Mouse (Mus musculus) thymus, postnatal 0 days (tissue): ENCODE measurements at regions not wholly inside any gene's neighbourhood (a gene's known extent, or its start where the extent isn't known, plus 50 kb on each side); places are given as distances from the start of the nearest gene placed in this dataset.

Experiments
- DNase-seq: peaks from one replicate; pipeline ENCODE4 v3.0.0-alpha.2; 2015; ENCODE audit warnings: low spot score

DNA sequence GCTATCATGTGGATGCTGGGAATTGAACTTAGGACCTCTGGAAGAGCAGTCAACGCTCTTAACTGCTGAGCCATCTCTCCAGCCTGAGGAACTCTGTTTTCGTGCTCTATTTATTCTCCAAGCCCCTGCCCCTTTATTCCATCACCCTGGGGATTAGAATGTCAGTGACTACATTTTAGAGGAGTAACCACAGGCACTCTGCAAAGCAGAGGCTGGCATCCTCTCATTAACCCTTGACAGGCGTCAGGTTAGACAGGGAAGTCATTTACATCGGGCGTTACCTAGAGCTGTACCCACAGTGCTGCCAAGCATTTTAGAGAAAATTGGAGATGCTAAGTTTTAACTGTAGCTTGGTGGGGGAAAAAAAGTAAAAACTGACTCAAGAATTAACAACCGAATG is 105.4 kb upstream of the Krr1 start:
- no peak for DNase-seq

DNA sequence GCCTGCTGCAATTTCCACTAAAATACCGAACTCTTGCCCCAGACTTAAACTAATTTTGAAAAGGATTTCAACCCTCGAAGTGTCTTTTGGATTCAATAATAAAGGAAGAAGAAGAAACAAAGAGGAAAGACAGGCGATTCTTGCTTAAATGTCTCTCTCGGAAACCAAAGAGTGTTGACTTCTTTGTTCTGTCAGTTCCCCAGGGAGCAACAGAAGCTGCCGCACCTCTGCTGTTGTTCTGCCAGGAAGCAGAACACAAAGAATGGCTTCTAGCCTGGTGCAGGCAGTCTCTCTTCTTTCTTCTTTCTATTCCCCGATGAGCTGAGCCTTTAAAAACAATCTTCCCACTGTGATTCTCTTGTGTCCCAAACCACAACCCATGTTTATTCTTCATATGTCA is 104.9 kb upstream of the Krr1 start:
- no peak for DNase-seq

DNA sequence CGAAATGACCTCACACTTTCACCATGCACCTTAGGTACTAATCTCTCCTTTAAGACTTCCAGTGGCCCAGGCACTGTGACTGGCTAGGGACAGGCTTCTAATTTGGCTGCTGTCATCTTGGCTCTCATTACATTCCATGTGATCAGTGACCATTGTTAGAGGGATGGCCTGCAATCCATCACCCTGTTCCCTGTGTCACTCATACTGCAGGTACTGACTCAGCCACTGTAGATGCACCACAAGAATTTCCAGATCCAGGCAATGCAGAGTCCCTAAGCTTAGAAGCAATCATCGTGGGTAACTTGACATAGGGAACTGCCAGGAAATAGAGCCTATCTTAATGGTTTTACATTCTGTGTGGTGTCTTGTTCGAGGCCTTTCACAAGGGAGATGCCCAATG is 92.1 kb upstream of the Krr1 start:
- DNase-seq, result no peak

DNA sequence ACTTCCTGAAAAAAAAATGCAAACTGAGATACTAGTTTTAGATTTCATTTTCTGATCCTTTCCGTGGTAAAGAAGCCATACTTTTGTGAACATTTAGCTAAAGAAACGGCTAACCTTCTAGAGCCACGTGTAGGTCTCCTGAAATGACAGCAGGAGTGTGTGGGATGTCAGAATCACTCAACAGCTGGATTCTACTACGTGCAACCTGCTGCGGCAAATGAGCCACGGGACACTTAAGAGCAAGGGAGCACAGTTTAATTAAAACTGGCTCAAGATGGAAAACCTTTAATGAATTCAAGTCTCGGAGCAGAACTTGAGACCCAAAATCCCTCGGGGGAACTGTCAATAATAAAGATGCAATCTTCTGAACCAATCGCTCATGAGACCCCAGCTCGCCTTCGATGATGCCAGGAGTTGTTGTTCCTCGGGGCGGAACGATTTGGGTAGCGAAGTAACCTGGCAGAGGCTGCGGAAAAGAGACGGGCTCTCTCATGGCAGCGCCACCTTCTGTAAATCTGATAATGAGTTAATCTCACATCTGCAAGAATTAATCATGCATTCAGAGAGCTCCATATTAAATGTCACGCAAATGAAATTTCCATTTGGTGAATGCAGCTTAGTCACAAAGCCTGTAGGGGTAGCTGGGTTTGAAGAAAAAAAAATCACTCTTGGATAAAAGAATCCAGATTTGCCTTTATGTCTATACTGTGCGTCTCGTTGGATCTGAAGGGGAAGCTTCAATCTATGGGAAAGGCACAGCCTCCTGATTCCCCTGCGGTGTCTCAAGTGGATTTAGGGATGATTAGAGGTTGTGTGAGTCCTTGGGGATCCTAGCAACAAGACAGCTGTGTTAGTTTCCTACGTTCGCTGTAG is 90.9 kb upstream of the Krr1 start:
- no peak for DNase-seq

DNA sequence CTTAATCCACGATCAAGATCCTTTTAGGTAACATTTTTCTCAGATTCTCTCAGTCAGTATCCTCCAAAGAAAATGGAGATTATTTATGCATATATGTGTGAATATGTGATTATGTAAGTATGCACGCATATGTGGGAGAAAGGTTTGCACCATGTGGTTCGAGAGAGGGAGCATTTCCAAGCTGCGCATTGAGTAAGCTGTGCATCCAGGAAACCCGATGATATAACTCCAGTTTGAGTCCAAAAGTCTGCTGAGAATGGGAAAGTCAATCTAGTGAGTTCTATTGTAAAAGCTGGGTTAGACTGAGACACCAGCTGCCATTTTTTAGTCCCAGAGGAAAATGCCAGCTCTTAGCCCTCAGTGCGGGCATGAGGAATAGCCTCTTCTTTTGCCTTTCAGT is 89.9 kb upstream of the Krr1 start:
- no peak for DNase-seq

DNA sequence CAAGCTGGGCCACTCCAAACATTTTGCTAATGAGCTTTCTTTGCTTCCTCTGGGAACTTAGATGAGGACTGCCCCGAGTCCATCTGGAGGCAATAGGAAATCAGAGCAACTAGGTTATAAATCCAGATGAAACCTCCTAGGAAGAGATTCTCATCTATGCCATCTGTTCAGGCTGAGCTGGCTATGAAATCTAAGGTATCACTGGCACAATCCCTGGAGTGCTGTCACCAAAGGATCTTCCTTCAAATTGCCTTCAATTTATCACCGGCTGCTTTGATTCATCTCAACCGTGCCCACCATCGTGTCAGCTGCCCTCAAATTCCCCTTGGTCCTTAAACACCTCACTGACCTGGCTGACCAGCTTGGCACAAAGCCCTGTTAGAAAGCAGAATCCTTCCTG is 87.8 kb upstream of the Krr1 start:
- no peak for DNase-seq

DNA sequence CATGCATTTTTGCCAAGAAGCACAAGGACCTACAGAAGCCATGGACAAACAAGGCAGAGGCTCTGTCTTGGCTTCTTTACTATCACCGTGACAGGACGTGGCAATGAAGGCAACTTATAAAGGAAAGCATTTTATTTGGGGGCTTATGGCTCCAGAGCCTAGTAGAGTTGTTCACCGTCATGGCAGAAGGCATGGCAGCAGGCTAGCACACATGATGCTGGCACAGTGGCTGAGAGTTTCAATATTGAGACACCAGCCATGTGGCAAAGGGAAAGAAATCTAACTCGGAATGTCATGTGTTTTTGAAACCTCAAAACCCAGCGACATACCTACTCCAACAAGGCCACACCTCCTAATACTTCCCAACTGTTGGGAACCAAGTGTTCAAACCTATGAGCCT is 83.4 kb upstream of the Krr1 start:
- no peak for DNase-seq

DNA sequence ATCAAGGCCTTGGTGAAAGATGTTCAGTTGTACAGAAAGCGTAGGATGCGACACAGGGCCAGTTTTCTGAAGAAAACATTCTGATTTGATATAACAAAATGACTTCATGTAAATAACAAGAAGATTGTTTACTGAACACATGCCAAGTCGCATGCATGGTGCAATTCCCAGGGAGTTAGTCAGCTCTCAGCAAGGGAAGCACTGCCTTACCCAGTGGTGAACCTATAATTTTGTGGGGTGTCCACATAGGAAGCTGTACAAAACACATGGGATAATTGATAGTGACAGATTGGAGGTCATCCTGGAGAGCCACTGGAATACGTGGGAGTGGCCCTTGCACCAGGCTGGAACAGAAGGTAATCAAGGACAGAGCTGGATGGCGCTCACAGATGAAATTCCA is 79.0 kb upstream of the Krr1 start:
- no peak for DNase-seq

DNA sequence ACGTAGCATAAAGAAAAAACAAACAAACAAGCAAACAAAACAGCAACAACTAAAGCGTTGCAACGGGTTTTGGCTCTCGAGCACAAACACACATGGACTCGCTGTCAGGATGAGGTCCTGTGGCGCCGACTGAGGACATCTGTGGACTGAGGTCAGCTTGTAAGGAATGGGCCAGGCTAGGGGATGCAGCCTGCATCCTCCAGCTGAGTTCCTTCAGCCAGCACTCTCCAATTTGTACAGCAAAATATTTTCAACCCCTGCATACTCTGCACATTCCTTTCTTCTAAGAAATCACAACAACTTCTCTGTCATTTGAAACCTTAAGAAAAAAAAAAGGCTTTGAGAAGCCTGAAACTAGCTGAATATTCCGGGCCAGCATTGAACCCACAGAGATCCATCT is 78.5 kb upstream of the Krr1 start:
- no peak for DNase-seq

DNA sequence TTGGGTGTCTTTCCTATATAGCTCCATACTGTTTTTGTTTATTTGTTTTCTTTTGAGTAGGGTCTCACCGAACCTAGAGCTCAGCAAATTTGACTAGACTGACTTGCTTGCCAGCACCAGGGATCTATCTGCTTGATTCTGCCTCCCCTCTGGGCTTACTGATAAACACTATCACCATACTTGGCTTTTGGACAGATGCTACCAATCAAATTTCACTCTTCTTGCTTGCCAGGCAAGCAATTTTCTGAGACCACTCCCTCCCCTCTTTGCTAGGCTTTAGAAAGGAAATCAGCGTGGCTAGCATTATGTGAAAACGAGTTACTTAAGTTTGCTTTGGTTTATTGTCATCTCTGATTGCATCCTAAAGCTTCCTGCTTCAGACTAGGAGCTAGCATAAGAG is 75.1 kb upstream of the Krr1 start:
- no peak for DNase-seq

DNA sequence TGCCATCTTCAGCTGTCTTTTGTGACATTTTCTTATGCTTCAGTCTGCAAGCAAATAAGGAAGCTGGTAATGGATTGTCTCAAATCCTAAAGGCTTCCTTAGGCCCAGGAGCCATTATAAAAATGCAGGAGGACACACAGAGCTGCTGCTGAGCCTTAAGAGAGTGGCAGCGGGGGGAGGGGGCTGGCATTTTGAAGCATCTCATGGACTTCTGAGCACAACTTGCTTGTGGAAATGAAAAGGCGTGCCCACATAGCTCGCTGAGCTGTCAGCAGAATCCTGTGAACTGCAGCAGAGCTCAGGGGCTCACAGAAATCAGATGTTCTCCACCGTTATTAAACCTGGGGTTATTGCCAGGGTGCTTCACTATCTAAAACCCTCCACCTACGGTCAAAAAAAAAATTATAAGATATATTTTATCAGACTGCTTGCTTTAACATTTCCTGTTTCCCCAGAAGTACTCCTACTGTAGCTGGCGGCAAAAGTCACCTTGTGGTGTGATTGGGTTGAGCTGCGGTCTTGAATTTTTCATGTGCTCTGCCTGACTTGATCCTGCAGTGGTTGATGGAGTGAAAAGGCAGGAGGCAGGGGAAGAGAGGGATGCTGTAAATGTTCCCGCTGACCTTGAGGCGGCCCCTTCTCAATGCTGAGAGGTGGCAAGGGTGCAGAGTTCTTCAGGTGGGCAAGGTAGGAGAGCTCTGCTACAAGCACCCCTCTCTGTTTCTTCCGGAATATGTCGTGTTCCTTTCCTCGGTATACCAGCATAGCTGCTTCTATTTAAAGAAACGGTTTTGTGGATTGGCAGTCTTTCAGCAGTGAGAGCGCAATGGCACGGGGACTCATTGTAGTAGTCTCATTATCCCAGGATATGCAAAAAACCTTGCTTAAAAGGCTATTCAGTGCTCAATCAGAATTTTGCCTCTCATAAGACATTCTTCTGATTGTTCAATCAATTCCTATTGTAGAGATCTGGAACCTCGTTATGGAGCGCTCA is 71.4 kb upstream of the Krr1 start:
- DNase-seq, result no peak

DNA sequence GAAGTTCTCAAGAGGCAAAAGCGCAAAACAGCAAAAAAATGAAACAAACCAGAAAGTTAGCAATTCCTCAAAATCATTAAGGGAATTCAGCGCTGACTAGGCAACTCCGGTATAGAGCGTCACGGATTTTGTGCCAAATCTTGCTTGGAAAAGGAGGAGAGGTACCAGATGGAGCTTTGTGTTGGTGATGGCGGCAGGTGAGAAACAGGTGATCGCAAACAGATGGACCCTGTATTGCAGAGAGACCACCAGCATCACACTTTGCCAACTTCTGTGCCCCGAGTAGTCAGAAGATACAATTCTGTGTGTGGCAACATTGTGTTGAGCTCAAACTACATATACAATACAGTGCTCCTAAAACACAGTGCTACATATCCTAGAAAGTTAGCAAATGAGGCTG is 68.5 kb upstream of the Krr1 start:
- no peak for DNase-seq

DNA sequence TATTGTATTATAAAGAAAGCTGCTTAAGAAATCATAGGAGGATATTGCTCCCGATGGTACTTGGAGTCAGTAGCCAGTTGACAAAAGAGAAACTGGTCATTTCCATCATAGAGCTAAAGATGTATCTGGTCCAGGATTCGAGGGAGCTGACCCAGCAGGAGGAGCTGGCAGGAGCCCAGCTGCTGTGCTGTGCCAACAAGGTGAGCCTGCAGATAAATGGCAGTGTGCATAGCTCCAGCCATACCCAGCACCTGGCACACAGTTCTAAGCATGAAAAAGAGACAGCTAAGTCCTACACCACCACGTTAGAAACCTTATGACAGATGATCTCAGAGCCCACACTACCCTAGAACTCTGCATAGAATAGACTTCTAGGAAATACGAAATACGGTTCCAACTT is 64.6 kb upstream of the Krr1 start:
- DNase-seq, result no peak

DNA sequence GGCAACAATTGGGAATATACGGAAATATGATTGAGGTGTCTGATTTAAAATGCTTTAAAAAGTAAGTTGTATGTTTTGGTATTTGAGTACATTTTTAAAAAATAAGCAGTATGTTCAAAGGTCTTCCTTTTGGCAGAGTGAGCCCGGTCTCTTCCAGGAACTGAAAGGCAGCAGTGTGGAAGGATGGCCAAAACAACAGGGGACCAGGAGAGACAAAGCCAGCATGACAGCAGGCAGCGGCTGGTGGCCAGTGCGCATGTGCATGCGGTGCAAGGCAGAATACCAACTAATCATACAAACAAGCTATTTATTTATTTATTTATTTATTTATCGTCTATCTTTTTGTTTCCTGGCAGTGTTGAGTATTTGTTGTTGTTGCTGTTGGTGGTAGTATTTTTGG is 59.9 kb upstream of the Krr1 start:
- DNase-seq, result no peak

DNA sequence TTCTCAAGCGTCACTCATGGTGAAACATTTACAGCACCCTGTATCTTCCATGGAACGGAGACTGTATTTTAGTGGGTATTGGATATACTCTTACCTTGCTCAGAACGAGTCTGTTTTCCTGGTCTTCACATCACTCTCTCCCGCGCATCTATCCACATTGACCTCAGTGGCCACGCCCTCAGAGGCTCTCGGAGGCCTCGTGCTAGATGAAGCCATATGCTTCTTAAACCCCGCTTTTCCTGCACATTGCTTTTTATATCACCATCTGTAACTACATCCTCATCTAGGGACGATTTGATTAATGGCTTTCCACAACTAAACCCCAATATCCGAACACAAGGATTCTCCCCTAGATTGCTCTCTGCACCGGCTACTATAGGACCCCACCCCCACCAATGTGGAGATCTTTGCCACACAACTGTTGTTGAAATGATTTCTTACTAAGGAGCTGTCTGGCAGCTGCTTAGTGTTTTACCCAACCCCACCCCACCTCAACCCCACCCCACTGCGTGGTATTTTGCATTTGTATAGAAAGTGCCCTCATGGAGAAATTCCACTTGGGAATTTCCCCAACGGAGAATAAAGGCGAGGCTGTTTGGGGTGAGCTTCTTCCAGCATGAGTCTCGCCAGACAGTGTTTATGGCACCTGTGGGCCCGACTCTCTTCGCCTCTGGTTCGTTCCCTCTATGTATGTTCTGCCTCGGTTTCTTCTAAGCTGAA is 59.2 kb upstream of the Krr1 start:
- no peak for DNase-seq

DNA sequence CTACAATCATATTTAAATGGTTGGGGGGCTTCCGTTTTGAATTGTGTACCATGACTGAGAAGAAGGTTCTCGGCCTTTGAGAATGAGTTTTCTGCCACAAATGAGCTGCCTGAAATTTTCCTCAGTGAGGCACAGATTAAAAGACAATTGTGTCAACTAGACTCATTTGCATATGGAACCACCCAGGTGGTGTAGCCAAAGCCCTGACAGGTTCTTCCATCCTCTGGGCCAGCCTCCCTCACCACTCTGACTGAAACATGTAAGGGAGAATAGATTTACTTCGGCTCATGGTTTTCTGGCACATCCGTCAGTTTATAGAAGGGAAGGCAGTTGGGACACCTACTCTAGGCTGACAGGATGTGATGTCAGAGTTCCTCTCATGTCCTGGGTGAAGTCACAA is 58.2 kb upstream of the Krr1 start:
- no peak for DNase-seq

DNA sequence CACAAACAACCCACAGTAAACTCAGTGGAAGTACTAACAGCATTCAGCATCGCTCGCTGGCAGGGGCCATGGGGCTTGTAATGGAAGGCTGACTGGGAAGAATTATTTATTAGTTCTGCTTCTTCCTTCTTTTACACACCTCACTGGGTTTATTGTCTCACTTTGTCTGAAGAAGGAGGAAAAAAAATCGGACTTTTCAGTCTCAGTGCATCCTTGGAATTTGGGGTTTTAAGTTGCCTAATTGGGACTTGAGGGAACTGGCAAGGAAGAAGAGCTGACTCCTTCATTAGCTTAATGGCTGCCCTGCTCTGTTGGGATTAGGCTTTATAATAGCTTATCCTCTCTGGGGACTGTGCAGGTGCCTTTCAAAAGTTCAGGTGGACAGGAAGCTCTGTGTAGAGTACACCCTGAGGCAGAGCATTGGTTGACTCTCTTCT is 54.4 kb upstream of the Krr1 start:
- no peak for DNase-seq

DNA sequence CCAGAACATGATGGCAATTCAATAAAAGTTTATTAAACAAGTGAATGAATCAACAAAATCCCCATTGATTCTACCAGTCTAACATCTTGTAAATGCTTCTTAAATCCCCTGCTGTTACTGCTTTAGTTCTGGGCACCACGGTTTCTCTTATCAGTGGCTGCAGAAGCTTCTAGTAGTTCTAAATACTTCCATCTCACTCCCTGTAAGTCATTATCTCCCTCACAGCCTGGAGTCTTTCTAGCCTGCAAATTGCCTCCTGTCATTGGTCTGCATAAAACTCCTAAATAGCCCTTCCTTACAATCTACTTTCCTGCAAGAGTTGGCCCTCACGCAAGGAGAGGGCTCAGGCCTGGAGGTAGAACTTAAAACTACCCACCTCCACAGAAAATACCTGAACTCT is 53.0 kb upstream of the Krr1 start:
- DNase-seq, result no peak

DNA sequence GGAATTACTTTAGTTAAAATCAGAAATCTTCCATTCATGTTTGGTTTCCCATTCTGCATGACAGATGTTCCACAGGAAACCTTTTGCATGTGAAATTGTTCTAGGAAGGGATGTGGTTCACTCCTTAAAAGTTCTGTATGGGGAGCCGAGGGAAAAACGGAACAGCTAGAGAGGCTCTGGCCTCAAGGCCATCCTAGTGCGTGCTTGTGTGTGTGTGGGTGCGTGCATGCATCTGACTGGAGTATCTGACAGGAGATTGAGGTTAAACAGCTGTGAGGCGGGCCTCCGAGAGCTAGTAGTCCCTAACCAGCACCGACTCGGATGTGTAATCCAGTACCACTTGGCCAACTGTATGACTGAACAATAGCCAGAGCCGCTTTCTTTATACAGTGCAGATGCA is 51.0 kb upstream of the Krr1 start:
- no peak for DNase-seq
